ENCODE assay signal across 9 mouse cellular contexts in genomic region chr11:5650321-5650720, GRCm38 (mm10).
DNase-seq lines count a peak whose midpoint lies in the region; ATAC-seq lines count a peak whose summit lies in the region.
"Had no signal": no experiment of that assay in that cellular context is flagged by ENCODE, and none has a peak within 500 bp of the region (broad histone marks: within the 10 kb centered on the region; RNA-seq: fewer than 3 reads in every experiment).

No protein-coding gene starts in this region.

- no peaks in the 10 kb centered on the region for H3K27me3 ChIP-seq in kidney, embryonic 16.5 days (ENCODE audit: insufficient read depth, low read length)

- 63% methylated on average over 7 of the region's 7 CpGs for WGBS in kidney, embryonic 16.5 days

- H3K9me3 ChIP-seq in kidney, embryonic 16.5 days (ENCODE audit: low read length): no peaks in the 10 kb centered on the region
- H3K9me3 ChIP-seq: heart, embryonic 10.5 days had no signal

- ATAC-seq in kidney, embryonic 16.5 days (ENCODE audit: low FRiP score, low TSS enrichment): no peak

- no peak overlapping the region for H3K4me3 ChIP-seq in kidney, embryonic 16.5 days (ENCODE audit: low read length)
- H3K4me3 ChIP-seq: heart, embryonic 10.5 days had no signal

- no peak overlapping the region for H3K9ac ChIP-seq in kidney, embryonic 16.5 days (replicated peaks; ENCODE audit: low read length)

- no peak overlapping the region for H3K4me2 ChIP-seq in kidney, embryonic 16.5 days (replicated peaks; ENCODE audit: low read depth, low read length)

- H3K4me1 ChIP-seq in kidney, embryonic 16.5 days (ENCODE audit: insufficient read depth, low read length): no peaks in the 10 kb centered on the region
- H3K4me1 ChIP-seq: heart, embryonic 10.5 days had no signal

- H3K36me3 ChIP-seq in kidney, embryonic 16.5 days (ENCODE audit: insufficient read depth, low read length): no peaks in the 10 kb centered on the region
- H3K36me3 ChIP-seq: heart, embryonic 10.5 days had no signal

- H3K27ac ChIP-seq in kidney, embryonic 16.5 days (ENCODE audit: low read length): no peak overlapping the region
- H3K27ac ChIP-seq: heart, embryonic 10.5 days had no signal

- DNase-seq in kidney, adult 18-20 months: peak; percentile 11
- peak; percentile 50 for DNase-seq in thymus, postnatal 0 days (ENCODE audit: low spot score)
- DNase-seq in thymus, adult 18-20 months: no peak
- DNase-seq in embryo, embryonic 11 days: peak; percentile 21
- DNase-seq in adipocyte (ENCODE audit: low spot score): no peak
- no peak for DNase-seq in layer of hippocampus, adult 18-20 months (ENCODE audit: low spot score in 2 of 2)
- DNase-seq: adrenal gland, postnatal 14 days had no signal

Comparison
In these comparisons a context has a peak if more than half of its experiments do, and no peak if none do; other contexts are left out.
1. DNase-seq: peak in kidney, adult 18-20 months (single experiment), thymus, postnatal 0 days (single experiment) and embryo, embryonic 11 days (single experiment); none in thymus, adult 18-20 months (0 of 2), adipocyte (single experiment) and layer of hippocampus, adult 18-20 months (0 of 2).